Mouse (Mus musculus): ENCODE measurements around the gene Fam53b. TPM values are rescaled to one million over a fixed set of nuclear protein-coding genes. Genes with fewer than 3 reads are reported as not detected.

The Fam53b gene
- polyA plus RNA-seq, 1 experiment: 35.3 TPM

GRCm38 (mm10) chr7:132804951-132805350 is 8.7 kb downstream of the Fam53b start:
- H3K4me1 ChIP-seq (ENCODE audit: control insufficient read depth, insufficient read depth, low read length): peaks cover 89% of the 10 kb centered on the region
- H3K4me3 ChIP-seq (ENCODE audit: insufficient read depth, low read length): no peak overlapping the region
- TF ChIP-seq CTCF (IDR thresholded peaks at IDR 0.05; ENCODE audit: low read depth, low read length) (no peak), POLR2A (IDR thresholded peaks at IDR 0.05; ENCODE audit: borderline replicate concordance, low read depth, low read length) (no peak)
- peak overlapping the region; percentile 71 for H3K27ac ChIP-seq (ENCODE audit: insufficient read depth, low read depth, low read length)

- Histone ChIP-seq H3K27ac (ENCODE audit: insufficient read depth, low read depth, low read length) (peak overlapping the region; percentile 71), H3K4me1 (ENCODE audit: control insufficient read depth, insufficient read depth, low read length) (peaks cover 89% of the 10 kb centered on the region), H3K4me3 (ENCODE audit: insufficient read depth, low read length) (peak overlapping the region; percentile 24)
- TF ChIP-seq CTCF (IDR thresholded peaks at IDR 0.05; ENCODE audit: low read depth, low read length) (no peak), POLR2A (IDR thresholded peaks at IDR 0.05; ENCODE audit: borderline replicate concordance, low read depth, low read length) (no peak)
Observed at GRCm38 (mm10) chr7:132804461-132804860, 9.2 kb downstream of the Fam53b start.

GRCm38 (mm10) chr7:132803962-132804361 is 9.7 kb downstream of the Fam53b start:
- Histone ChIP-seq H3K4me3 (ENCODE audit: insufficient read depth, low read length) (no peak overlapping the region; the same call in 1 of the 2 replicates), H3K27ac (ENCODE audit: insufficient read depth, low read depth, low read length) (peak overlapping the region; percentile 71), H3K4me1 (ENCODE audit: control insufficient read depth, insufficient read depth, low read length) (peaks cover 90% of the 10 kb centered on the region)
- TF ChIP-seq CTCF (IDR thresholded peaks at IDR 0.05; ENCODE audit: low read depth, low read length): no peak
- no peak for TF ChIP-seq POLR2A (IDR thresholded peaks at IDR 0.05; ENCODE audit: borderline replicate concordance, low read depth, low read length)

DNA sequence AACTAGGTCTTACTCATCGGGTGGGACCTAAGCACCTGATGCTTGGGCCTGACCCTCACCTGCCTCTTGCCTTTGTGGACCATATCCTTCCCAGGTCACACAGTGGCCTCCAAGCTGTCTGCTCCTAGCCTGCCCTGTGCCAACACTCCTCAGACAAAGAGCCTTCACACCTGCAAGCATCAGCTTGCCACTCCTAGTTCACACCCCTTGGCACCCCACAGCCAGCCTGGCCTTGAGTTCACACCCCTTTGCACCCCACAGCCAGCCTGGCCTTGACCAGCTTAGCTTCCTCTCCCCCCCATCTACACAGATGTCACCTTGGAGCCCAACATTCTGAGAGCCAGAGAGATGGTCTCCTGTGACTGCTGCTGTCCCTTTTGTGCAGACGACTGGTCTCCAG is 10.3 kb downstream of the Fam53b start:
- Histone ChIP-seq H3K4me3 (ENCODE audit: insufficient read depth, low read length) (no peak overlapping the region), H3K4me1 (ENCODE audit: control insufficient read depth, insufficient read depth, low read length) (peaks cover 90% of the 10 kb centered on the region), H3K27ac (ENCODE audit: insufficient read depth, low read depth, low read length) (peak overlapping the region; percentile 7; the same call in 1 of the 2 replicates)
- TF ChIP-seq POLR2A (IDR thresholded peaks at IDR 0.05; ENCODE audit: borderline replicate concordance, low read depth, low read length): no peak
- no peak for TF ChIP-seq CTCF (IDR thresholded peaks at IDR 0.05; ENCODE audit: low read depth, low read length)

DNA sequence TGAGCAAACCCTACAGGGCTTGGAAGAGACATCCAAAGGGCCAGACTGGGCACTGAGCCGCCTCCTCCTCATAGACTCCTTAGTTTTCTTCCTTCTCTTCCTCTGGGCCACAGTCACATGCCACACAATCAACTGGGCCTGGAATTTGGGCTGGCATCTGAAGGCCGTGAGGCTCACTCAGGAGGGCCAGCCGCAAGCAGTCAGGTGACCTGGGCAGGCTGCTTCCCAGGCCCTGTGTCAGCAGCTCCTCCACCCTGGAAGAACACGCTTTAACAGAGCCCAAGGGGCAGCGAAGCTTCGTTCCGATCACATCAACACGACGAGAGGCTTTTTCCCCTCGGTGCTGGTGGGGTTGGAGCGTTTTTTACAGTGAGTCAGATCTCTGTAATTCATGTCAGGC is 11.0 kb downstream of the Fam53b start:
- H3K4me1 ChIP-seq (ENCODE audit: control insufficient read depth, insufficient read depth, low read length): peaks cover 88% of the 10 kb centered on the region
- no peak overlapping the region for H3K27ac ChIP-seq (ENCODE audit: insufficient read depth, low read depth, low read length)
- H3K4me3 ChIP-seq (ENCODE audit: insufficient read depth, low read length): no peak overlapping the region
- TF ChIP-seq CTCF (IDR thresholded peaks at IDR 0.05; ENCODE audit: low read depth, low read length) (no peak), POLR2A (IDR thresholded peaks at IDR 0.05; ENCODE audit: borderline replicate concordance, low read depth, low read length) (no peak)

DNA sequence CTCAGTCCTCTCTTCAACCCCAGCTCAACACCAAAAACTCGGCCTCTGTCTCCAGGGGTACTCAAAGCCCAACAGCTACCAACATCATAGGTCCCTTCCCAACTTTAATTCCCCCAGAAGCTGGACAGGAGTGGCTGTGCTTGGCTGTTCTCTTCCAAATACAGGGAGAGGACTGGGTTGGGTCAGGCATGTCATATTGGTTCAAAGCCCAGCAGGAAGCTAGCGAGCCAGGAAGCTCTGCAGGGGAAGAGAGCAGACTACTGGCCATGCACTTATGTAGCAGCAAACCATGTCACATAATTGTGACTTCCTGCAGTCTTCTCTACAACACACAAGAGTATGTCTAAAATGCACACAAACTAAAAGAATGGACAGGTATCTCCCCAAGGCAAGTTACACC is 11.6 kb downstream of the Fam53b start:
- H3K27ac ChIP-seq (ENCODE audit: insufficient read depth, low read depth, low read length): no peak overlapping the region
- TF ChIP-seq POLR2A (IDR thresholded peaks at IDR 0.05; ENCODE audit: borderline replicate concordance, low read depth, low read length) (no peak), CTCF (IDR thresholded peaks at IDR 0.05; ENCODE audit: low read depth, low read length) (no peak)
- peaks cover 82% of the 10 kb centered on the region for H3K4me1 ChIP-seq (ENCODE audit: control insufficient read depth, insufficient read depth, low read length)
- H3K4me3 ChIP-seq (ENCODE audit: insufficient read depth, low read length): no peak overlapping the region

- H3K27ac ChIP-seq (ENCODE audit: insufficient read depth, low read depth, low read length): no peak overlapping the region
- H3K4me3 ChIP-seq (ENCODE audit: insufficient read depth, low read length): no peak overlapping the region
- H3K4me1 ChIP-seq (ENCODE audit: control insufficient read depth, insufficient read depth, low read length): peaks cover 80% of the 10 kb centered on the region
- no peak for TF ChIP-seq POLR2A (IDR thresholded peaks at IDR 0.05; ENCODE audit: borderline replicate concordance, low read depth, low read length)
Observed at GRCm38 (mm10) chr7:132801509-132801908, 12.2 kb downstream of the Fam53b start.

- TF ChIP-seq POLR2A (IDR thresholded peaks at IDR 0.05; ENCODE audit: borderline replicate concordance, low read depth, low read length) (no peak), CTCF (IDR thresholded peaks at IDR 0.05; ENCODE audit: low read depth, low read length) (no peak)
- Histone ChIP-seq H3K27ac (ENCODE audit: insufficient read depth, low read depth, low read length) (no peak overlapping the region), H3K4me3 (ENCODE audit: insufficient read depth, low read length) (no peak overlapping the region), H3K4me1 (ENCODE audit: control insufficient read depth, insufficient read depth, low read length) (peaks cover 74% of the 10 kb centered on the region)
Observed at GRCm38 (mm10) chr7:132800868-132801267, 12.8 kb downstream of the Fam53b start.

- Histone ChIP-seq H3K27ac (ENCODE audit: insufficient read depth, low read depth, low read length) (peak overlapping the region; percentile 31), H3K4me1 (ENCODE audit: control insufficient read depth, insufficient read depth, low read length) (peaks cover 60% of the 10 kb centered on the region)
Observed at GRCm38 (mm10) chr7:132799119-132800016, 14.3 kb downstream of the Fam53b start.

DNA sequence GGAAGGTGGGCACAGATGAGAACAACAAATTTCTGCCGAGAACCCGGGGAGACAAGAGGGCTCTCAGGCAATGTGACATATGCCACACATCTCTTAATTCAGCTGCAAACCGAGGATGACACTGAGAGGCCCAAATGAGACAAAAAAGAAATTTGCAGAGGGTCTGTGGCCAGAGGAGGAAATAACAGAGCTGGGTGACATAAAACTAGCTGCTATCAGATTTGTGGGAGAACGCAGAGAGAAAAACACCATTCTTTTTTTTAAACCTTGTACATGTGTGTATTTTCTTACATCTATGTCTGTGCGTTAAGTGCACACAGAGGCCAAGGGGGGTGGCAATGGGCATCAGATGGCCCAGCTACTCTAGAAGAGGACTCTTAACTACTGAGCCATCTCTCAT is 18.5 kb downstream of the Fam53b start:
- TF ChIP-seq CTCF (IDR thresholded peaks at IDR 0.05; ENCODE audit: low read depth, low read length): no peak
- TF ChIP-seq POLR2A (IDR thresholded peaks at IDR 0.05; ENCODE audit: borderline replicate concordance, low read depth, low read length): no peak
- H3K4me1 ChIP-seq (ENCODE audit: control insufficient read depth, insufficient read depth, low read length): peaks cover 45% of the 10 kb centered on the region
- no peak overlapping the region for H3K27ac ChIP-seq (ENCODE audit: insufficient read depth, low read depth, low read length)
- no peak overlapping the region for H3K4me3 ChIP-seq (ENCODE audit: insufficient read depth, low read length)

More at GRCm38 (mm10) chr7:132799119-132800016, 14.3 kb downstream of the Fam53b start:
- H3K4me3 ChIP-seq (ENCODE audit: insufficient read depth, low read length): no peak overlapping the region
- no peak for TF ChIP-seq POLR2A (IDR thresholded peaks at IDR 0.05; ENCODE audit: borderline replicate concordance, low read depth, low read length)
